Mouse (Mus musculus) liver, postnatal 0 days (tissue): Measurements from ENCODE around the gene Ltk. TPM values are rescaled to one million over a fixed set of nuclear protein-coding genes. Genes with fewer than 3 reads are reported as not detected.
"Not testable (repeated sequence)": the region's sequence is repeated elsewhere in the genome, so short reads cannot be mapped to it uniquely, and the experiment has no call there.

ENCODE experiments used
- ATAC-seq: fragments of 200-750 bp; cut with Nextera tagmentation; 2 replicates; pipeline ENCODE4 v1.8.0; 2017; ENCODE audit warnings: mild to moderate bottlenecking, moderate library complexity
- DNase-seq: peaks from one replicate; pipeline ENCODE4 v3.0.0-alpha.2; 2016
- H3K27ac ChIP-seq: fragments of 300-500 bp; sonication (generic); 2 replicates; pipeline ENCODE4 v1.5.1; 2014; ENCODE audit warnings: antibody characterized with exemption, moderate library complexity, mild to moderate bottlenecking, low read depth
- H3K27me3 ChIP-seq: fragments of 300-500 bp; sonication (generic); 2 replicates; pipeline ENCODE4 v1.6.1; 2014; ENCODE audit warnings: low read length, control low read depth, mixed read lengths; ENCODE audit not compliant: insufficient read depth
- H3K36me3 ChIP-seq: fragments of 300-500 bp; sonication (generic); replicated peaks from 2 replicates; pipeline ENCODE4 v1.6.1; 2014; ENCODE audit warnings: mild to moderate bottlenecking, control low read depth, low read length, moderate library complexity, mixed read lengths; ENCODE audit not compliant: insufficient read depth
- H3K4me1 ChIP-seq: fragments of 300-500 bp; sonication (generic); 2 replicates; pipeline ENCODE4 v1.6.1; 2014; ENCODE audit warnings: antibody characterized with exemption, mild to moderate bottlenecking, control low read depth; ENCODE audit not compliant: insufficient read depth
- H3K4me2 ChIP-seq: fragments of 300-500 bp; sonication (generic); 2 replicates; pipeline ENCODE4 v1.6.1; 2014; ENCODE audit warnings: low read depth, mild to moderate bottlenecking, low read length, moderate library complexity, mixed read lengths
- H3K4me3 ChIP-seq: fragments of 300-500 bp; sonication (generic); 2 replicates; pipeline ENCODE4 v1.5.1; 2014; ENCODE audit warnings: low read depth, low read length
- H3K9ac ChIP-seq: fragments of 300-500 bp; sonication (generic); replicated peaks from 2 replicates; pipeline ENCODE4 v1.6.1; 2014; ENCODE audit warnings: mild to moderate bottlenecking, moderate library complexity
- H3K9me3 ChIP-seq: fragments of 300-500 bp; sonication (generic); 2 replicates; pipeline ENCODE4 v1.6.1; 2016; ENCODE audit warnings: mild to moderate bottlenecking, control low read depth, low read length, mixed read lengths
- CTCF ChIP-seq: sonication (generic); IDR thresholded peaks from 2 replicates; pipeline ENCODE4 v1.5.1; 2016; ENCODE audit warnings: antibody characterized with exemption, low read depth
- EP300 ChIP-seq: IDR thresholded peaks from 2 replicates; pipeline ENCODE4 v1.6.1; 2016; ENCODE audit warnings: antibody characterized with exemption, low read depth, mild to moderate bottlenecking
- WGBS: fragments of 180-500 bp; shearing (Covaris S2); extraction: QIAGEN DNeasy Blood & Tissue Kit; methylation state at CpG from one replicate; pipeline ENCODE4 v1.1.7; 2014; ENCODE audit not compliant: insufficient replicate concordance; 5-methylcytosine and 5-hydroxymethylcytosine counted together
- polyA plus RNA-seq: library from polyadenylated mRNA; unstranded; fragments of >200 nt; fragmentation: Nextera tagmentation; extraction: Ambion mirVana; gene quantifications from 2 replicates; pipeline ENCODE4 v1.2.1, GENCODE M21; 2015

Ltk gene
- polyA plus RNA-seq, 1 experiment from 2014 or later = 0.16 TPM

DNA sequence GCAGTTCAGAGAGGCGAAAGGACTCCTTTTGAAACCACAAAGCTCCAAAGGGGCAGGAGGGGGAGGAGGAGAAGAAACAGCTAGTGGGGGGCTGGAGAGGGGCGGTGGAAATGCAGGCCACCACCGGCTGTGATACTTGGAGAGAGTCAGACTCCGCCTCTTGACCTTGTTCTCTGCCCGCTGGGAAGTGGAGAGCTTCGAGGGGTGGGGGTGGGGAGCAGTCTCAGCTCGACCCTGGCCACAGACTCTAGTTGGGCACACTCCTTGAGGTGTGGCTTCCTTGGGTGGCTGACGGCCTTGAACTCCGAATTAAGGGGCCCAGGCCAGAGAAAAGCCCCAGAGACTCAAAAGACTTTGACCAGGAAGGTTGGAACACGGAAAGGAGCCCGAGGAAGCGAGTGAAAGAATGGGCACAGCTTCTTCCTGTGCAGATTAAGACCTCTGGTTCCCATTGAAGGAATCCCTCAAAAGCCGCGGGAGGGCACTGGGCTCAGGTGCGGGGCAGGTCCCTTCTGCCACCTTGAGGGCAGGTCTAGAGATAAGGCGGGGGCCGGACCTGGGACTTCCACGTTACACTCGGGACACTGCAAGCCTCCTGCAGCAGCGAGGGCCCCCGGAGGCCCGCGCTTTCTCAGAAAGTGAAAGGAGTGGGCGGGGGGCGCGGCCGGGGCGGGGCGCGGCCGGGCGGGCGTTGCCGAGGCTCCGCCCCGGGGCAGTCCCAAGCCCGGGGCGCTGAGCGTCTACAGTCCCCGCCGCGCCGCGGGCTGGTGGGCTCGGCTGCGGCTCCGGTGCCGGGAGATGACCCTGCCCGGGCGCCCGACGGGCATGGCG is 18.4 kb downstream of the Ltk start, which contains the start of gene Itpka:
Itpka (plus strand) TSS at position 757 of the 831 bp plus-strand sequence.
- Histone ChIP-seq H3K27me3 (peaks cover 25% of the 10 kb centered on the region), H3K4me1 (peaks cover 40% of the 10 kb centered on the region)
- ATAC-seq = peak; percentile 78

DNA sequence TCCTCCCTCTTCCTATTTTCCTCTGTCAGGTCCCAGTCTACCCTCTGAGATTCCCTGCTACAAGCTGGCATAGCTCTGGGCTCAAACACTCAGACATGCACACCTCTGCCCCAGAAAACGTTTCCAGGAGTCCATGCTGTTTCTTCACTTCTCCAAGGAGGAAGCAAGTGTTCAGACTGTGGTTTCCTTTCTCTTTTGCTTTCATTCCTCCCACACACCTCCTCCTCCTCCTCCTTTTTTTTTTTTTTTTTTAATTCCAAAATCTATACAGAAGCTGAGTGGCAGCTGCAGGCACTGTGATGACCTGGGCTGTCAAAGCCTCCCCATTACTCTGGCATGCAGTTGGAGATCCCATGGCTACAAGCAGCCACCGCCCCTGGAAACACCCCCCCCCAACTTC is 19.7 kb downstream of the Ltk start:
- DNase-seq (no peak), ATAC-seq (no peak)
- TF ChIP-seq CTCF = no peak
- no peak for TF ChIP-seq EP300
- Histone ChIP-seq H3K4me3 (no peak overlapping the region), H3K4me2 (peak overlapping the region; percentile 100), H3K9ac (no peak overlapping the region), H3K9me3 (no peaks in the 10 kb centered on the region), H3K4me1 (peaks cover 40% of the 10 kb centered on the region), H3K27me3 (peaks cover 25% of the 10 kb centered on the region), H3K36me3 (no peaks in the 10 kb centered on the region), H3K27ac (no peak overlapping the region)
- 19% methylated on average over 2 of the region's 2 CpGs for WGBS

More for the DNA sequence above, 18.4 kb downstream of the Ltk start, which contains the start of gene Itpka:
- Histone ChIP-seq H3K4me2 (peak within 1 kb of the TSS; percentile 100), H3K9ac (peak within 1 kb of the TSS; percentile 67), H3K36me3 (no peaks in the 10 kb centered on the region), H3K4me3 (peak within 1 kb of the TSS; percentile 79), H3K9me3 (no peaks in the 10 kb centered on the region), H3K27ac (peak within 1 kb of the TSS; percentile 77)
- TF ChIP-seq CTCF (no peak), EP300 (no peak)
- under 1% methylated on average over 30 of the region's 53 CpGs for WGBS
- peak; percentile 87 for DNase-seq

DNA sequence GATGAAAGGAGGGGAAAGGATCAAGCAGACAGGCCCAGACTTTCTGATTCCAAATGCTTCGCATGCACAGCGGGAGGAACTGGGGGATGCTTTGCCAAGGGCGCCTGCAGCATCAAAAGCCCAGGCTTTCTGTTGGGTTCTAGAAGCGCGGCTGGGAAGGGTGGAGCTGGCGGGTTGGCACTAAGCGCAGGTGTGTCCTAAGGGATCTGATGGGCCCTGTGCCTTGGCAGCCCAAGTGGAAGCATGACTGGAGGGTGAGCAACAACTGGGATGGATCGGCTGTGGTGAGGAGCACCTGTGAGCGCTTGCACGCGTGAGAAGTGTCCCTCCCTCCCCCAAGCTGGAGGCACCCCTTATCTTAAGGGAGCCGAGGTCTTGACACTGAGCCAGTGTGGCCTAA is 23.1 kb downstream of the Ltk start:
- no peak for ATAC-seq
- WGBS = 26% methylated on average over 12 of the region's 12 CpGs
- DNase-seq = no peak
- no peak for TF ChIP-seq EP300
- TF ChIP-seq CTCF = no peak
- Histone ChIP-seq H3K27me3 (no peaks in the 10 kb centered on the region), H3K36me3 (peaks cover 16% of the 10 kb centered on the region), H3K9me3 (no peaks in the 10 kb centered on the region), H3K4me1 (peaks cover 12% of the 10 kb centered on the region), H3K4me2 (no peak overlapping the region), H3K4me3 (no peak overlapping the region), H3K9ac (no peak overlapping the region), H3K27ac (no peak overlapping the region)

DNA sequence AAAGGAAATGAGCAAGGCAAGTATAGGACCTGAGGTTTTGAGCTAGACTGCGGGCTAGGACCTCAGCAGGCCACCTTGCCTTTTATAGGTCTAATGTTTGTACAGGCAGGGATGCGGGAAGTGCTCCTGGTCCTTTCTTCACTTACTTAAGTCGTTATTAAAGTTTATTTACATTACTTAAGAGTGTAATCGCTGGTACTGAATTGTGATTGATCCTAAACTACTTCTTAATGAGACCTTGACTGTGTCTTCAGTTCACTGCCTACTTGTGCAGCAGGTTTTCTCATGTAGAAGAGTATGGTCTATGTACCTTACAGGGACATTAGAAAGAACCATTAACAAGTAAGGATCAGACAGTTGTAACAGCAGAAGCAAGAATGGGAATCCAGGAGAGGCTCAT is 29.5 kb downstream of the Ltk start:
- no peaks in the 10 kb centered on the region for H3K9me3 ChIP-seq
- TF ChIP-seq EP300 (no peak), CTCF (no peak)
- no peak overlapping the region for H3K27ac ChIP-seq
- no peak overlapping the region for H3K4me2 ChIP-seq
- H3K4me1 ChIP-seq = no peaks in the 10 kb centered on the region; the same call in 1 of the 2 replicates
- no peak for DNase-seq
- H3K9ac ChIP-seq = no peak overlapping the region
- H3K36me3 ChIP-seq = peaks cover 69% of the 10 kb centered on the region
- ATAC-seq = no peak
- 84% methylated on average over 4 of the region's 4 CpGs for WGBS
- no peak overlapping the region for H3K4me3 ChIP-seq
- H3K27me3 ChIP-seq = no peaks in the 10 kb centered on the region

DNA sequence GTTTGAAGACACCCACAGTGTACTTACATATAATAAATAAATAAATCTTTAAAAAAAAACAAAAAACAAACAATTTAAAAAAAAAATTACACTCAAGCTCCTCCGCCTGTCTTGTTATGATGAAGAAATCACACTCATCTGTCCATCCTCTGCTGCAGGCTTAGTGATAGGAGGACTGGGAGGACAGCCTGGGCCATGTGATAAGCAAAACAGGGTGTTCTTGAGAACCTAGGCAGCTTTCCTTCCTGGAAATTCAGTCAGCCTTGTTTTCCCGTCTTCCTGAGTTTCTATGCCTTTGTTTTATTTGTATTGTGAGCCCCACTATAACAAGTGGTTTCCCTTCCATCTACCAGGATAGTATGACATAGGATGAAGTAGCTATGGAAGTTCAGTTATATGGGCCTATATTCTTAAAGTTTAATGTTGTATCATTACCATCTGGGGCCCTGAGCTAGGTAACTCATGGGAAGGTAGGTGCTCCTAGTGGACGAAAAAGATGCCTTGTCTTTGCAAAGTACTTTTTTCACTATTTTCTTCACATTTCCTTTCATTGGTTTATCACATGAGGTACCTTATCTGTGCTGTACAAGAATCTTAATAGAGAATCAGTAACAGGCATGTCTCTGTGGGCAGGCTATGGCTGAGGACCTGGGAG is 32.3 kb downstream of the Ltk start:
- no peaks in the 10 kb centered on the region; the same call in 1 of the 2 replicates for H3K4me1 ChIP-seq
- DNase-seq (no peak), ATAC-seq (peak; percentile 85)
- no peaks in the 10 kb centered on the region for H3K9me3 ChIP-seq
- H3K4me3 ChIP-seq = no peak overlapping the region
- no peak for TF ChIP-seq CTCF
- TF ChIP-seq EP300 = peak; percentile 85
- 69% methylated on average over 3 of the region's 3 CpGs for WGBS
- H3K9ac ChIP-seq = no peak overlapping the region
- H3K36me3 ChIP-seq = peaks cover 75% of the 10 kb centered on the region
- 0 out of 2 replicates have a peak overlapping the region, but pooled peaks have one; percentile 7 for H3K27ac ChIP-seq
- no peak overlapping the region for H3K4me2 ChIP-seq
- no peaks in the 10 kb centered on the region for H3K27me3 ChIP-seq

DNA sequence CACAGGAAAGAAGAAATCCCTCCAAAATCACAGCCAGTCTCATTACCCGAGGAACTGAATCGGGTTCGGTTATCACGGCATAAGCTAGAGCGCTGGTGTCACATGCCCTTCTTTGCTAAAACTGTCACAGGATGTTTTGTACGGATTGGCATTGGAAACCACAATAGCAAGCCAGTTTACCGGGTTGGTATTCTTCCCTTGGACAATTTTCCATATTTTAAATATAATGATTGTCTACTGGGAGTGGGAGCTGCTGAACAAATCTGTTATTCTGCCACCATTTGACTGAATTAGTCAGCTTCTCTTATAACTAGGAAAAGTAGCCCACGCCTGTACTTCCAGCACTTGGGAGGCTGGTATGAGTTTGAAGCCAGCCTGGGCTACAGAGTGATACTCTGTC is 39.2 kb downstream of the Ltk start:
- DNase-seq (no peak), ATAC-seq (no peak)
- peaks cover 60% of the 10 kb centered on the region for H3K36me3 ChIP-seq
- no peaks in the 10 kb centered on the region for H3K9me3 ChIP-seq
- WGBS = 88% methylated on average over 8 of the region's 8 CpGs
- H3K4me1 ChIP-seq = no peaks in the 10 kb centered on the region
- H3K27ac ChIP-seq = no peak overlapping the region
- no peak overlapping the region for H3K4me3 ChIP-seq
- no peak overlapping the region for H3K9ac ChIP-seq
- H3K27me3 ChIP-seq = no peaks in the 10 kb centered on the region
- TF ChIP-seq CTCF = no peak
- TF ChIP-seq EP300 = no peak
- no peak overlapping the region for H3K4me2 ChIP-seq

DNA sequence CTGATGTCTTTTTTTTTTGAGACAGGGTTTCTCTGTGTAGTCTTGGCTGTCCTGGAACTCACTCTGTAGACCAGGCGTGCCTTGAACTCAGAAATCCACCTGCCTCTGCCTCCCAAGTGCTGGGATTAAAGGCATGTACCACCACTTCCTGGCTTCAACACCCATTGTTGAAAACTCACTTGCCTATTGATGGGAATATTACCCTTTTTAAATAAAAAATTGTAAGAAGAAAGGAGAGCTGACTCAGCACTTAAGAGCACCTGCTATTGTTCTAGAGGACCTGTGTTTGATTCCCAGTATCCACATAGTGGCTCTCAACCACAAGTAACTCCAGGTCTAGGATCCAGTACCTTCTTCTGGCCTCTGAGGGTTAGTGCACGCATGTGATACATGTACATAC is 44.4 kb downstream of the Ltk start:
- H3K4me1 ChIP-seq, H3K9me3 ChIP-seq, H3K9ac ChIP-seq, H3K4me2 ChIP-seq, H3K27ac ChIP-seq, ATAC-seq, H3K27me3 ChIP-seq, H3K4me3 ChIP-seq, DNase-seq: not testable (repeated sequence)
- peaks cover 40% of the 10 kb centered on the region for H3K36me3 ChIP-seq
- 88% methylated on average over 2 of the region's 2 CpGs for WGBS
